Mouse (Mus musculus): ENCODE measurements around the gene Cdc42.

Gene Cdc42

DNA sequence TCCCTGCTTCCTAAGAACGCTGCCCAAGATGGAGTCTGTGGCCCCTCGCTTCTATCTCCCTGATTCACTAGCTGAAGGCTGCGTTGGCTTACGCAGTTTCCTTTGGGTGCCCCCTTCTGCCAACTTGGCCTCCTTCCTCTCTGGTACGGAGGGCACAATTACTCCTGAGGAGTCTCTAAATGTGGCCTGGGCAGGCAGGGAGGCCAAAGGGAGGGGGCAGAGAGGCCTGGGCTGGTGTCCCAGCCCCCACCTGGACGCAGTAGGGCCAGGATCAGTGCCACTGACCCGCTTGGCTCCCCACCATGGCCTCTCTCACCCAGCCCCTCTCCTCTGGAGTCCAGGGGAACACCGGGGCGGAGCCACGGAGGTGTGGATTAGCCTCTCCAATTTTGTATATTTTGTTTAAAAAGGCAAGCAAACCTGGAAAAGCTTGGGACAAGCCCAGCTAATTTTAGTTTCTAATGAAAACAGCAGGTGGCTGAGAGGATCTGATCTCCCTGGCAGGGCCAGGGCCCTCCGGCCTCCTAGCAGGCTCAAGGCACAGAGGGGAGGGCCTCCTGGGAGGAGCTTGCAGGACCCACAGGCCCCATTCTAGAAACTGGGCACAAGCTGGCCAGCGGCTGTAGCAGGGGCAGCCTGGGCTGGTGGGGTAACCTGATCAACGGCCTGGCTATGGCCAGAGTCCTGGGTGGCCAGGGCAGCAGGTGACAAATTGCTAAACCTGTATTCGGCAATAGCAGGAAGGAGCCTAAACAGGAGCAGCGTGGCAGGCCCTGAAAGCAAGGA, 71.5 kb downstream of the Cdc42 start:
- no peak for DNase-seq (ENCODE audit: low spot score in 2 of 2)

DNA sequence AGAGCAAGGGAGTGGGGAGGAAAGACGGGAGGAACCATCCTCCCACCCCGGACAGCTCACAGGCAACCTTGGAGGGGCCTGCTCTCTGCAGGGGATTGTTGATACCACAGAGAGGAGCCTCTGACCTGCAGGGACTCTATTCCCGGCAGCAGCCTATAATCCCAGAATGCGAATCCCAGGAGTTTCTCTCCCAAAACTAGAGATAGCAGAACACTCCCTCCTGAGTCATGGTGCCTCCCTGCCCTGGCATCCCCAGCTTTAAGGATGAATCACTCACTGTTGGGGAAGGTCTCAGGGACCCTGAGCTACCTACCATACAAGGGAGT, 74.2 kb downstream of the Cdc42 start:
- no peak for DNase-seq (ENCODE audit: low spot score in 2 of 2)

DNA sequence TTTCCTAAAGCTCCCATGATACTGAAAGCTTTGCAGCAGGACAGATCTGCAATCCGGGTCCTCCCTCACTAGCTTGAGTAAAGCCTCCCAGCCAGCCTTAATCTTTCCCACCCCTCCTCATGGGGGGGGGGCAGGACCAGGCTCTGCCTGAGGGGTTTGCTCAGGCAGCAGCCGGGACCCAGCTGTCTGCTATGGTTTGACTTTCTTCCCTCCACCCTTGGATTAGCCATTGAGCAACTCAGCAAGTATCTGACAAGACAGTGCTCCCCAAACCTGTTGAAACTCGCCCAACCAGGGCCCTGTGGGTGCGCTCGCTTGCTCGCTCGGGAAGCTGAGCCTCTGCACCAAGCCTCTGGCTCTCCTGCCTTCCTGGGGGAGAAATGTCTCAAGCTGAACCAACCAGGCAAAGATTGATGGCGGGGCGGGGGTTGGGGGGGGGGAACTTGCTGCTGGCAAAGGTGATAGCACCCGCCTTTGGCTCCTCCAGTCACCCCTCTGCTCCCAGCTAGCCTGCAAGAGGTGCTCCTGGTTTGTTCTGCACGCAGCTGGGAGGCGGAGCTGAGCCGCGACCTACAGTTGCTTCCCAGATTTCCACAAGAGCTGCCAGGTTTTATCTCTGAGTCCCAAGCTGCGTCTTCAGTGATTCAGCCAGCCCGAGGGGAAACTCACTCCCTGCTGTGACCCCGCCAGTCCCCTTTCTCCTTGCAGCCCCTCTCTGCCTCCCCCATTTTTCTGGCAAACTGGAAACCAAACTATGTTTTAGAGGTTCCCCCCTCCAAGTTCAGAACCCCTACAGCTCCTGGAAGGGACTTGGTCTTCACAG, 74.7 kb downstream of the Cdc42 start:
- no peak for DNase-seq (ENCODE audit: low spot score in 2 of 2)

DNA sequence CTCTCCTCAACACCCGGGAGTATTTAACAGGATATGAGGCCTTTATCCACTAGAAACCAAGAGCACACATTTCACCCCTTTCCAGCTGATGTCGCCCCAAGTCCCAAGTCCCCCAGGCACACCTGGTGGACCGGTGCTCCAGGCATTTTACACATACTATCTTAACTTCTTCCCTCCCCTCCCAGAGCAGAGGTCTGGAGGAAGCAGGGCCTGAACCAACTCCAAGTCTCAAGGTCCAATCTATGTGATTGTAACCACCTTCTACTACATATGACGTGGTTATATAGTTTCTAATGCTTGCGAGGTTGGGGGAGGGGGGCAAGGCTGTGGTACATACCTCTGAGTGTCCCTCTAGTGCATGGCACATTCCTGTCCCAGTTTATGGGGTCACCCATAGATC, 75.4 kb downstream of the Cdc42 start:
- no peak for DNase-seq (ENCODE audit: low spot score in 2 of 2)

DNA sequence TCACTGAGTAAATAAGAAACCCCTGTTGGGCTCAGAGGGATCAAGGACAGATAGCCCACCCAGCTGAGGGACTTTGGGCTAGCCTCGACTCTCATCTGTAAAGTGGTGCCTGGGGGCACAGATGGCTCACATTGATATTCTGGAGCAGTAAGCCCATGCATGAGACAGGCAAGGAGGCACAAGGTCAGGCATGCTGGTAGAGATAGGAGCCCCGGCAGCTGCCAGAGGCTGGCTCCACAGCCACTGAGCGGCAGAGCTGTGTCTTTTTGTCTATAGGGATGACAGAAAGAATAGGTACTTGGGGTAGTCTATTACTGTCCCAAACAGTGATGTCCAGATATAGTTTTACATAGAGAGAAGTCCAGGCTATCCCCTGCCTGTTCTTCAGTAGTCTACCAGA, 76.2 kb downstream of the Cdc42 start:
- no peak for DNase-seq (ENCODE audit: low spot score in 2 of 2)

DNA sequence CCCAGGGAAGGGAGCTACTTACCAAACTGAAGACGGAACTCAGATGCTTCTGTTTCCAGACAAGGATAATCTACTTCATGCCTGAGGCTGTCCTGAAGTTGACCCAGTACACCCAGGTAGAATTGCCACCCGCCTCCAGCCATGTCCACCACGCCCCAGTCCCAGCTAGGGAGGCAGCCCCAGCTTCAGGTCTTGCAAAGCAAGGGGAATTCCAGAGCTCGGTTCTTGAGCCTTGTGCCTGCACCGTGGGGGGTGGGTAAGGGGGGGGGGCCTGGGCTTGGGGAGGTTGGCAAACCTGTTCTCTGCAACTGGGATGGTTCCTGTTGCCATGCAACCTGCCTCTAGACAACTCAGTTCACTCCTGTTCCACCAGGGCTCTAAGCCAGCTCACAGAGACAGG, 78.2 kb downstream of the Cdc42 start:
- no peak for DNase-seq (ENCODE audit: low spot score in 2 of 2)

DNA sequence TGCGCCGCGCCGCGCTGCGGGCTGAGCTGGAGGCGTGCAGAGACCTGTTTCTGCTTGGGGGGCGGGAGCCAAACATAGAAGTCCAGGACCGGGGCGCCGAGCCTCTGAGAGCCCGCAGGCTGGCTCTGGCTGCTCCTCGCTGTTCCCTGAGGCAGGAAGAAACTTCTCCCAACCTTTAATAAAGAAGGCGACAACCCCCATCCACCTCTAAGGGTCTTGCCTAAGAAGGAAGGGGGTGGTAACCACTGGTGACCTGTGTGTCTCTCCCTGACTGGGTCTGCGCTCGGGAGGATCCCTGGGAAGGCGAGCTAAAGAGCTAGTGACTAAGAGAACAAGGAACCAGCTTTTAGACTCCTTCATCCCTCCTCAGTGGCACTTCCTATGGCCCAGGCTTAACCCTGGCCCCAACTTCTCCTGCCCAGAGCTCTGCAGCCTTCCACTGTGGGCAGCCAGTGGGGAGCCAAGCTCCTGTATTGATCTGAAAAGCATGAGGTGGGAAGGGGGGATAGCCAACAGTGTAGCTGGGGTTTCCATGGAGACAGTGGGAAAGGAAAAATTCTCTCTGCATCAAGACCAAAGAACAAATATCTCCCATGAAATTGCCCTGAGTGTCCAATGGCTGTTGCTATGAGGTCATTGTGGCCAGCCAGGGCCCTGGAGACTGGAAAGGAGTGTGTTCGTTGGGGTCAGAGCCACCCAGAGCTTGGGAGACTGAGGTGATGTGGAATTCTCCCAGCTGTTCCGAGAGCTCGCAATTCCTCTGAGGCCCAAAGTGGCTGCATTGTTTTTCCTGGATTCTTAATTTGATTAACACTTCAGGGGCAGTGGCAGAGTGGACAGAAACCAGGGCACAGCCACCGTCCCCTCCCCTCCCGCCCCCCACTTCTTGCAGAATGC, 79.1 kb downstream of the Cdc42 start:
- DNase-seq (ENCODE audit: low spot score in 2 of 2) = no peak

DNA sequence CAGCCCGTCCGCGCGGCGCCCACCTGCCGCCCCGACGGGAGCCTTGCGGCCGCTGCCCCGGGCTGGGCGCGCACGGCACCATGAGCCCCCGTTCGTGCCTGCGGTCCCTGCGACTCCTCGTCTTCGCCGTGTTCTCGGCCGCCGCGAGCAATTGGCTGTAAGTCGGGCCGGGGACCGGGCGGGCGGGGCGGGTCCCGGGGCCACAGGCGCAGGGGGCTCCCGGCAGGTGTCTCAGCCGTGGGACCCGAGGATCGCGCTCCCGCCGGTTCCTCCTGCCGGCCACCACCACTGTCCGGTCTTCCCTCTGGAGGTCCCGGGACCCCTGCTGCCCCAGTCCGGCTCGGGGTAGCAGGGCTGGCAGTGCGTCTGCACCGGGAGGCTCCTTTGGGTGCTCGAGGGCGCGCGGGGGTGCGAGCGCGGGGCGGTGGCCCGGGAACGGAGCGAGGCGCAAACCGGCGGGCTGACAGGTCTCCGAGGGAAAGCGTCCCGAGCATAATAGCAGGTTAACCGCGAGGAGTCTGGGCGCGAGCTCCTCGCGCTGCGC, 79.8 kb downstream of the Cdc42 start:
- no peak for DNase-seq (ENCODE audit: low spot score in 2 of 2)

DNA sequence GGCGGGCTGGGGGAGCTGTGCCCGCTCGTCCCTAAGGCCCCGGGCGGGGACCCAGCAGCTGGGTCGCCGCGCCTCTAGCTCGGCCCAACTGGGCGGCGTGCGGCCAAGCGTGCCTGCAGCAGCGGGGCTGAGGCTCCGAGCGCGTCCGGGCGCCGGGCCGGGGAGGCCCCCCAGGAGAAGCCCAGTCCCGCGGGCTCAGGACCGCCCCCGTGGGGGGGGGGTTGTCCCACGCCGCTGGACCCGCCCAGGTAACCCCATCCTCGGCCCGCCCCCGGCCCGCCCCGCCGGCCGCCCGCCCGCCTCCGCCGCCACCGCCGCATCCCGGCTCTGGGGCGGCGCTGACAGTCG, 80.4 kb downstream of the Cdc42 start, which contains the start of gene Wnt4:
Wnt4 (plus strand) TSS at position 324 of the 348 bp plus-strand sequence.
- DNase-seq (ENCODE audit: low spot score in 2 of 2) = no peak

DNA sequence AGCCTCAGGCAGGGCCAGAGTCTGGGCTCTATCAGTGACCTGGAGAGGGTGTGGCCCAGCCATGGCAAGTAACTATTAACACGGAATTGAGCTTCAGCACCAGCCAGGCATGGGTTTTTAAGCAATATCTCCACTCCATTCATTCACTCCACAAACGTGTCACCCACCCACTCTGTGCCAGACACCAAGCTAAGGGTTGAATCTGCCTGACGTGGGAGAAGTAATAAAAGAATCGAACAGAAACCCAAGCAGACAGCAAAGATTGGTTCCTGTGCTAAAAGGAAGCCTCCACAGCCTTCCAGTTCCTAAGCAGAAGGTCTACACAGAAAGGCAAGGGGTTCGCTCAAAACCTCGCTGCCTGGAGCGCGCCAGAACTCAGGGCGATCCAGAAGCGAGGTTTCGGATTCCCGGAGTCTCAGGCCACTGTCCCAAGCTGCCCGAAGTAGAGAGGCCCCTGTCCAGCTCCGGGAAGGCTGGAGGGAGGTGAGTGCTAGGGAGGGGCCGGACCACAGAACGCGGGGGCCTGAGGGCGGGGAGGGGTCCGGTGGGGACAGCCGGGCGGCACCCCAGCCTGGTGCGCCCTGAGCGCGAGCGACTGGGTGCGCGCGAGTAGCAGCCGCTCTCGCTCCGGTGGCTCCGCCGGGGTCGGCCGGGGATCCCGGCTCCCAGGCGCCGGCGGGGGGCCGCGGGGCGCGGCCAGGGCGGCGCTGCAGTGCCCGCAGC, 80.9 kb downstream of the Cdc42 start:
- no peak for DNase-seq (ENCODE audit: low spot score in 2 of 2)

DNA sequence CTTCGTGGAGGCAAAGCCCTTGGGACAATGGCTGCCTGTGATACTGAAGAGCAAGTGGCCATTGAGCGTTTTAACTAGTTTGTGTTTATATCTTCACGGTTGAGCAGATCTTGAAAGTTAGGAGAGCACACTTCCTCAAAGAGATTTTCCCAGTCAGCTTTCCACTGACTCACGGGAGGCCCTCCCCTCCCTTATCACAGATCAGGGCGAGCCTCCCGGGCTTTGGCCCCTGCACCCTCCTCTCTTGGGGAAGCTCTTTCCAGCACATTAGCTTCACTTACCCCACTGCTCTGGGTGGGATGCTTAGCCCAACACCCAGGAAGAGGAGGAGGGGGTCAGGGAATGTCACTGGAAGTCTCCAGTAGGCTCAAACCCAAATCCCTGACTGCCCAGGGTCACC, 83.2 kb downstream of the Cdc42 start:
- no peak for DNase-seq (ENCODE audit: low spot score in 2 of 2)

DNA sequence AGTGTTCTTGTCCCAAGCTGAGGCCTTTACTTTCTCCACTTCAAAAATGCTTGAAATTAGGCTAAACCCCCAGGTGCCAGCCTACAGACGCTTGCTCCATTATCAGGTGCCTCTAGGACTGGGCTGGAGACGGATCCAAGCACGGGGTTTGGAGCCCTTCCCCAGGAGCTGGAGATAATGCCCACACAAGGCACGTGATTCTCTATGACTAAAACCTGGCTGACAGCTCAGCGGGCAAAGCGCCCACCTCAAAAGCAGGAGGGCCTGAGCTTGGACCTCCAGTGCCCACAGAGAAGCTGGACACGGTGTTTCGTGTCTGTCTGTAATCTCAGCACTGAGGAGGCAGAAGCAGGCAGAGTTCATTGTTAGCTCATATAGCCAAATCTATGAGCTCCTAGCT, 85.7 kb downstream of the Cdc42 start:
- no peak for DNase-seq (ENCODE audit: low spot score in 2 of 2)
